Mouse (Mus musculus) NIH3T3 (cell line): ENCODE data around the gene Dhrs7c.

Source experiments
- DNase-seq: peaks from one replicate; pipeline ENCODE4 v3.0.0-alpha.2; 2012; ENCODE audit warnings: low read depth

Dhrs7c gene

GRCm38 (mm10) chr11:67797931-67798330, at the start of gene Dhrs7c:
TSS of gene Dhrs7c (plus strand) at chr11:67798187.
- DNase-seq, result no peak

GRCm38 (mm10) chr11:67756287-67756686, 41.7 kb upstream of the Dhrs7c start:
- DNase-seq, result no peak

GRCm38 (mm10) chr11:67757373-67758167, 40.4 kb upstream of the Dhrs7c start:
- peak; percentile 14 for DNase-seq

DNA sequence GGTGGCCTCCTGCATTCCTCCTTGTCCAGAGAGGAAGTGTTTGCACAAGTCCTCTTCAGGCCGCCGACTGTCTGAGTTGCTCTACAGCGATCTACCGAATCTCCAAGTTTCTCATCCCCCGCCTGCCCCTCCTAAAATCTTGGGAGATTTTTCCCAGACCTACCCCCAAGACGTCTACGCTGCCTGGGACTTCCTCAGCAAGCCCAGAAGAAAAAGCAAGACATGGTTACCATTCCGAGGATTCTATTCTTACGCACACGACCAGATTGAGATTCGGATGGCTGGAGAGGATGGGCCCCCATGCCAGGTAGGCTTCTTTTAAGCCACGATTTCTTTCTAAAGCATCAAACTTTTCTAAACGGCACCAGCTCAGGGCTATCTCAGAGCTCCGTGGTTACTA, 26.9 kb upstream of the Dhrs7c start, which contains the start of gene Glp2r:
Gene Glp2r (minus strand): TSS at position 101 of the 400 bp plus-strand sequence.
- DNase-seq, result no peak

- DNase-seq, result no peak
These were observed 26.3 kb upstream of the Dhrs7c start for GRCm38 (mm10) chr11:67771691-67772090.

GRCm38 (mm10) chr11:67772577-67772976, 25.4 kb upstream of the Dhrs7c start:
- peak; percentile 72 for DNase-seq

GRCm38 (mm10) chr11:67774379-67774778, 23.6 kb upstream of the Dhrs7c start, which contains the start of gene Gsg1l2:
TSS of gene Gsg1l2 (plus strand) at chr11:67774608.
- no peak for DNase-seq

- peak; percentile 4 for DNase-seq
These were observed 7.8 kb upstream of the Dhrs7c start for GRCm38 (mm10) chr11:67790182-67790581.

DNA sequence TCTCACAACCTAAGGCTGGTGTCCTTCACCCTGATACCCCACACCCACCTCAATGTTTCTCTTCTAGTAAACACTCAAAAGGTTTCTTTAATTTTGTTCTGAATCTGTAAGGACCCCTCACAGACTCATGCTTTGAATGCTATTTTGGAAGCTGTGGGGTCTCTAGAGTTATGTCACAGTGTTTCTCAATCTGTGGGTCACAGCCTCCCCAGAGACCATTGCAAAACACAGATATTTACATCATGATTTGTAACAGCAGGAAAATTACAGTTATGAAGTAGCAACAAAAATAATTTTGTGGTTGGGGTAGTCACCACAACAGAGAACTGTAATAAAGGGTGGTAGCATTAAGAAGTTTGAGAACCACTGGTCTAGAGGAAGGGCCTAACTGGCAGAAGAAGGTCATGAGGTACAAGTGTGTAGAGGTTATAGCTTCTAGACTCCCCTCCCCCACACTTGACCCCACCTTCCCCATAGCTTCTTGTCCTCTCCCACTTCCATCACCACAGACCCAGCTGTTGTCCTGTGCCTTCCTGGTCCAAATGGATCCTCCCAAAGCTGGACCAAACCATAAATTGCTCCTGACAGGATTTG, 2.2 kb downstream of the Dhrs7c start:
- DNase-seq, result no peak

DNA sequence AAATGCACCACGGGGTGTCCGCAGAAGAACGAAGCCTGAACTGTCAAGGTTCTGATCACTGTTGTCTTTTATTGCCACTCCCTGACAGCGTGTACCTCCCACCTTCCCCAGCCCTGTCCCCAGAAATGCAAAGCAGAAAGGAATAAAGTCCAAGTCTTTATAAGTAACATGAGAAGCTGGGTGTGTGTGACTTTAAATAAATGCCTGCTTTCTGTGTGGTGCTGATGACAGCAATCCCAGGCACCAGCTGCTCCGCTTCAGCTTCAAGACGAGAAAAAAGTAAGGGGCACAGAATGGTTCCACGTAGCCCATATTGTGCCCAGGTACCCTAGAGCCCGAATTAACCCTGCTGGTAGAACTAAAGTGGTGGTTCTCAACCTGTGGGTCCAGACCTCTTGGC, 3.2 kb downstream of the Dhrs7c start:
- no peak for DNase-seq

DNA sequence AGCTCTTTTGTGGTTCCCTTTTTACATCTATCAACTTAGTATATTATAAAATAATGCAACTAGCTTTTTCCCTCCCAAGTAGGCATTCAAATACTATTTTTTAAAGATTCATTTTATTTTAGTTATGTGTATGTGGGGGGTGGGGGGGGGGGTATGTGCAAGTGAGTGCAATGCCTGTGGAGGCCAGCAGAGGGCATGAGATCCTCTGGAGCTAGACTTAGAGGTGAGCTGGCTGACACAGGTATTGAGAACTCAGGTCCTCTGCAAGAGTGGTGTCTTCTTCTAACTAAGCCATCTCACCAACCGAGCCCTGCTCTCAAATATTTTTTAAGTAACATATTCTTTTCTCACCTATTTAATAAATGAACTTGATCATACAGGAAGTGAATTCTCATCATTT, 7.6 kb downstream of the Dhrs7c start:
- DNase-seq, result peak; percentile 5

DNA sequence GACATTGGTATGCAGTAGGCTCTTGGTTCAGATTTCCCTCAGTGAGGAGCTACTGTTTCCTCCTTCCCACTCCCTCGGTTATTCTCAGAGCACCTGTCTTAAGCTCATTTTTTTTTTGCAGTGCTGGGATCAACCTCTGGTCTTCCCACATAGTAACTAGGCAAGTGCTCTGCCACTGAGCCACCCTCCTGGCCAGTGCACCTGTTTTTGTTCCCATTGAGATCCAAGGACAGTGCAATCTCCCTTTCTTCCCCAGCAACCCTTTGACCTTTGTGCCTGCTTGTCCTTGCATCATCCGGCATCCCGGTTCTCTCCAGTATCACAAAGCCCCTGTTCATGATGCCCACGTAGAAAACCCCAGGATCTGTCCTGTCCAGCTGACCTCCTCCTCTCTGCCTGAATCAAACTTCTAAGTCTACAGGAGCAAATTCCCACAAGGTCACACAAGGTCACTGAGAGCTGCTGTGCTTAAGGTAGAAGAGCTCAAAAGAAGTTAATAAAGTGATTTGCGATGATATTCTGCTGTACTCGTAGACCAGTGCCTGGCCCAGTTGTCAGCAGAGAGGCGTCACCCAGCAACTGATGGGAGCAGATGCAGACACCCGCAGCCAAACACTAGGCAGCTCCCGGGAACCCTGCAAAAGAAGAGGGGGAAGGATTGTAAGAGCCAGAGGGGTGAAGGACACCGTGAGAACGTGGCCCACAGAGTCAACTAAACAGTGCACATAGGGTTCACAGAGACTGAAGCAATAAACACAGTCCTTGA, 9.0 kb downstream of the Dhrs7c start:
- no peak for DNase-seq

GRCm38 (mm10) chr11:67808051-67808450, 10.1 kb downstream of the Dhrs7c start:
- peak; percentile 4 for DNase-seq

DNA sequence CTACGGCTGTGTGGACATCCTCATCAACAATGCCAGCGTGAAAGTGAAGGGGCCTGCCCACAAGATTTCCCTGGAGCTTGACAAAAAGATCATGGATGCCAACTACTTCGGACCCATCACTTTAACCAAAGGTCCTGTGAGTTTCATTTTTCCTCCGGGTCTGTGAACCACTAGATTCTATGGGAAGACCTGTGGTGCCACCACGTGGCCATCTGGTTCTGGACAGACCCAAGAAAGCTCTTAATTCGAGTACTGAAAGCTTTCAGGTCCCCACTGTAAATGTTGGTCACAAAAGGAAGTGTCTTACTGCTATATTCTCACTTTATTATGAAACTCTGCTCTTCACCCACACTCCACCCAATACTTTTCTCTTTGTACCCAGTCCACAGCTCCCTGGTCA, 13.5 kb downstream of the Dhrs7c start:
- DNase-seq, result peak; percentile 72

DNA sequence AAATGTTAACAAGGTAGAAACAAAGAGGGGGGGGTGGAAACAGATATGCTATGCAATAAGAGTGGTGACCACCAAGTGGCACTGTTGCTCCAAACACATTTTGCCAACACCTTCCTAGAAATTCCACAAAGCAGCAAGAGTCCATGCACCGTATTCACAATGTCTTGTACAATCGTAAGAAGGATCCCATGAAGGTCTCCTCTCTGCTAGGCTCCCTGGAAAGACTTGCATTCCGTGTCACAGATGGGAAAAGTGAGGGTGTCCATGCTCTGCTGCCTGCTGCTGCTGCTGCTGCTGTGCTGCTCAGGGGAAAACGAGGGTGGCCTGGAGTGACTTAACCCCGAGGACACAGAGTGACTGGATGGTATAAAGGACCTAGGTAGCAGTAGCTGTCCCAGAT, 21.6 kb downstream of the Dhrs7c start:
- peak; percentile 65 for DNase-seq

- peak; percentile 45 for DNase-seq
These were observed 22.2 kb downstream of the Dhrs7c start for GRCm38 (mm10) chr11:67820221-67820620.

DNA sequence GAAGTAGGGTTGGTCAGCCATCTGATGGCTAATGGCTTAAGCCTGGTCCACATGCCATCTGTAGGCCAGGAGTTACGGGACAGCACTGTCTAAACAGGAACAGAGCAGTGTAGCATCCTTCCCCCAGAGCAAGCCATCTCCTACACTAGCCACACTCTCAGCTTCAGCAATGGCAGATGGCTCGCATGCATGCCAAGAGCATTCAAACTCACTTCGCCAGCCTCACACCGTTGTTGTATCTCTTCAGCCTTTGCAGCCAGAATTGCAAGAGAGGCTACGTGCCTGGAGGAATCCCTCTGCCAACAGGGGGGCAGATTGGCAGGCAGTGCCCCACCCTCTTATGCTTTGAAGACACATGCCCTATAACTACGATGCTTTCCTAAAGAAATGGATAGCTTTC, 23.6 kb downstream of the Dhrs7c start:
- DNase-seq, result no peak

DNA sequence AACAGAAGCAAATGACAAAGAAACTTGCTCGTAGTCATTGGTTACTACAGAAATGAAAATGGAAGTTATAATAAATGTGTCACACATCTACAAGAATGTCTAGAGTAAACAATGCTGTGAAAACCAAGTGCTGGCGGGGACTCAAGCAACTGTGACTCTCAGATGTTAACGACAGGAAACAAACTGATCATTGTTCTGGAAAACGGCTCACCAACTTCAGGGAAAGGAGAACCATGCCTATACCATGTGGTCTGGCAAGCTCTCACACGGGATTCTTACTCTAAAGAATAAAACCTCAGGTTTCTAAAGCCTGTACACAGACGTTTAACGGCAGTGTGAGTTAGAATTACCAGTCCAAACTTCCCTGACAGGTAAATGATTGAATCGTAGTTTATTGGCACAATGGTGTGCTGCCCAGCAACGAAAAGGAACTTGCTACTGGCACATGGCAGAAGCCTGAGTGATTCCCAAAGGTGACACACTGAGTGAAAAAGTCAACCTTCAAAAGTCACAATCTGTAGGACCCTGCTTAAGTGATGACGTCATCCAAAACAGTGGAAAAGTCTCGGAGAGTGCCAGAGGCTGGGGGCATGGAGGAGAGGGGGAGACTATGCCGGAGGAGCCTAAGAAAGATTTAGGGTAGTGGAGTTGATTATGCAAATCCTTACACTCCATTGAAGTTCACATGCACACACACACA, 30.5 kb downstream of the Dhrs7c start:
- peak; percentile 25 for DNase-seq

GRCm38 (mm10) chr11:67829530-67829929, 31.5 kb downstream of the Dhrs7c start:
- DNase-seq, result no peak

DNA sequence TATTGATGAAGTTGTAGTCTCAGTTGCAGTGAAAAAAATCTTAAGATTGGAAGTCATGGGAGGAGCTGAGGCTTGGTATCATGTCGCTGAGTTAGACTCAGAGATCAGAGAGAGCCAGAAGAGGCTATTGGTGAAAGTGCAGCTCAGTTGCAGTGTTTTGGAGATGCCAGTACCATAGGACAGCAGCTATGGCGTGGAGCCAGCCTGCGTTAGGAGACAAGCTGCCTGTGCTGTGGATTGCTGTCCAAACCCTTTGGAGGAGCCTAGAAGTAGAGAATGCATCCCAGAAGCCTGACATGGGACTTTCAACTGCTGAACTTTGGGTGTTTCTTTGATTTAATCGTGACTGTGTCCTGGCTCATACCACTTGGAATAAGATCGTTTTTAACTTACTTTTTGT, 33.8 kb downstream of the Dhrs7c start:
- DNase-seq, result peak; percentile 17

DNA sequence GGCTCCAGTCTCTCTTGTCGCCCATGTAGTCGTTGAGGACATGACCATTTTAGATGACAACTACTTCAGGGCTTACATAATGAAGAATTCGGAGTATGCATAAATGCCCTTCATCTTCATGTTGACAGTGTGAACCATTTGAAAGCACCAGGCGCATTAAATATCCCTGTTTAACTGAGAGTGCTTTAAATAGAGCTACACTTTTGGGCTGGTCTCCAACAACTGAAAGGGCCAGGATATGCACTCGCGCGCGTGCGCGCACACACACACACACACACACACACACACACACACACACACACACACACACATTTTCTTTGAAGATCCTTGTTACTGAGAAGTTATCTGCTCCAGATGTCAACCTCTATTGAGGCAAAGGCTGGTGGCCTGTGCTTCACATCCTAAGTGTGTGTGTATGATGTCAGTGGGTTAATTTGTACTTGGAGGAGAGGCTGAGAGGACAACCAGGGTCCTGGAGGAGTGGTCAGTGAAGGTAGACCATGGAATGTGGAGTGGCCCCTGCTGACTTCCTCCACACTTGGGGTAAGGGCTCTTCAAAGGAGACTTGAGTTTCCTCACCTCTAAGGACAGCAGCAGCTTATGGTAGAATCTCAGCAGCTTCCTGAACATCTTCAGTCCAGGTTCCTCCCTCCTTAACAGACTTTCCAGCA, 37.6 kb downstream of the Dhrs7c start:
- DNase-seq, result no peak

DNA sequence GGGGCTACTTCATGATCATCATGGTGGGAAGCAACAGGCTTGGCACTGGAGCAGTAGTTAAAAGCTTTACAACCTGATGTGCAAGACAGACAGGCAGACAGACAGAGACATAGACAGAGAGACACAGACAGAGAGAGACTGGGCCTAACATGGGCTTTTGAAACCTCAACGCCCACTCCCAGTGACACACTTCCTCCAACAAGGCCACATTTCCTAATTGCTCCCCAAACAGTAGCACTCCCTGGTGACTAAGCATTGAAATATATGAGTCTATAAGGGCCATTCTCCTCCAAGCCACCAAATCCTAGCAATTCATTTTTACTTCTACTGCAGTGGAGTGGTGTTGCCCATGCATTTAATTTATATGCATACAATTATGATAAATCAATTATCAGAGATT, 41.8 kb downstream of the Dhrs7c start:
- DNase-seq, result no peak
